ENCODE assay signal across 8 mouse cellular contexts in genomic region chr5:8995966-8996685, GRCm38 (mm10). TPM values are rescaled to one million over a fixed set of nuclear protein-coding genes. Genes with fewer than 3 reads are reported as not detected.
DNase-seq lines count a peak whose midpoint lies in the region; ATAC-seq and TF ChIP-seq lines count a peak whose summit lies in the region.

No protein-coding gene starts in this region.

- H3K9me3 ChIP-seq in hindbrain, embryonic 16.5 days (ENCODE audit: control insufficient read depth, low read length) = no peaks in the 10 kb centered on the region
- no peaks in the 10 kb centered on the region for H3K9me3 ChIP-seq in megakaryocyte, embryonic 14.5 days

- H3K27me3 ChIP-seq in C2C12 (ENCODE audit: control insufficient read depth, insufficient read depth, insufficient read length) = no peaks in the 10 kb centered on the region
- no peaks in the 10 kb centered on the region for H3K27me3 ChIP-seq in hindbrain, embryonic 16.5 days (replicated peaks; ENCODE audit: control insufficient read depth, insufficient read depth, low read length)
- no peaks in the 10 kb centered on the region for H3K27me3 ChIP-seq in megakaryocyte, embryonic 14.5 days (replicated peaks)

- H3K36me3 ChIP-seq in C2C12 (ENCODE audit: control insufficient read depth, insufficient read depth) = no peaks in the 10 kb centered on the region
- H3K36me3 ChIP-seq in hindbrain, embryonic 16.5 days (ENCODE audit: control insufficient read depth, insufficient read depth, low read length) = no peaks in the 10 kb centered on the region
- peaks cover 34% of the 10 kb centered on the region for H3K36me3 ChIP-seq in megakaryocyte, embryonic 14.5 days (replicated peaks; ENCODE audit: low read length)

- TF ChIP-seq CTCF in C2C12 (IDR thresholded peaks at IDR 0.05; ENCODE audit: control insufficient read depth, insufficient read depth, insufficient read length) = no peak
- TF ChIP-seq CTCF in embryonic fibroblast, embryonic 13.5 days (IDR thresholded peaks at IDR 0.05; ENCODE audit: borderline replicate concordance, insufficient read depth, low read length) = no peak

- peak; percentile 28 for DNase-seq in cerebellum, adult 9-10 months
- DNase-seq in cerebellum, postnatal 14 days = no peak
- DNase-seq in frontal cortex, postnatal 36 days (ENCODE audit: low spot score in 2 of 2) = no peak

- H3K27ac ChIP-seq in embryonic fibroblast, embryonic 13.5 days (ENCODE audit: insufficient read depth, low read length) = peak overlapping the region; percentile 27
- H3K27ac ChIP-seq in hindbrain, embryonic 16.5 days (ENCODE audit: low read depth, low read length) = 0 out of 2 replicates have a peak overlapping the region, but pooled peaks have one; percentile 1

- peak overlapping the region; percentile 89 for H3K9ac ChIP-seq in hindbrain, embryonic 16.5 days (ENCODE audit: low read depth, low read length)

- peak overlapping the region; percentile 89 for H3K4me2 ChIP-seq in hindbrain, embryonic 16.5 days (ENCODE audit: low read length)

- peak overlapping the region; percentile 4 for H3ac ChIP-seq in C2C12 (ENCODE audit: control insufficient read depth, insufficient read length, low read depth)

- H3K4me1 ChIP-seq in embryonic fibroblast, embryonic 13.5 days (ENCODE audit: control insufficient read depth, insufficient read depth, low read length) = no peaks in the 10 kb centered on the region
- H3K4me1 ChIP-seq in hindbrain, embryonic 16.5 days (ENCODE audit: control insufficient read depth, insufficient read depth, low read depth, low read length) = peaks cover 8% of the 10 kb centered on the region
- H3K4me1 ChIP-seq in megakaryocyte, embryonic 14.5 days = peaks cover 25% of the 10 kb centered on the region

- no peaks in the 10 kb centered on the region for H3K79me3 ChIP-seq in C2C12 (ENCODE audit: low read depth)

- no peaks in the 10 kb centered on the region for H3K79me2 ChIP-seq in C2C12 (ENCODE audit: control insufficient read depth, insufficient read depth)

- ATAC-seq in hindbrain, embryonic 16.5 days = no peak
- ATAC-seq in monocyte, adult 5-6 weeks (replicated peaks; ENCODE audit: insufficient number of reproducible peaks, low FRiP score, low TSS enrichment, poor library complexity, severe bottlenecking) = no peak

- peak overlapping the region; percentile 56 for H3K4me3 ChIP-seq in C2C12 (ENCODE audit: insufficient read depth, poor library complexity, severe bottlenecking)
- peak overlapping the region; percentile 87 for H3K4me3 ChIP-seq in embryonic fibroblast, embryonic 13.5 days (ENCODE audit: insufficient read depth, low read length)
- H3K4me3 ChIP-seq in hindbrain, embryonic 16.5 days (ENCODE audit: low read length) = peak overlapping the region; percentile 89
- H3K4me3 ChIP-seq in megakaryocyte, embryonic 14.5 days (replicated peaks) = peak overlapping the region; percentile 98

- no peak for TF ChIP-seq POLR2A in embryonic fibroblast, embryonic 13.5 days (IDR thresholded peaks at IDR 0.05; ENCODE audit: low read depth, low read length)

- WGBS in hindbrain, embryonic 16.5 days = 23% methylated on average over 13 of the region's 13 CpGs

TF ChIP-seq in C2C12, 6 proteins besides CTCF, POLR2A, EP300 and RAD21:
- TF ChIP-seq MYOD1 (IDR thresholded peaks at IDR 0.05; ENCODE audit: control insufficient read depth, insufficient read length, low read depth) (no peak), USF1 (IDR thresholded peaks at IDR 0.05; ENCODE audit: low read depth) (no peak)

RNA-seq across cellular contexts. Expression of gene Crot, which starts 1.0 kb away (rescaled TPM):
- 6.6 TPM for polyA plus RNA-seq in C2C12 (2012; fragmentation: generic; extraction: Trizol)
- polyA plus RNA-seq in embryonic fibroblast, embryonic 13.5 days (2011; ENCODE audit: insufficient read length, low read depth, missing spikeins) = 26.8 and 27.3 TPM in 2 replicates
- 23.6 and 24.8 TPM in 2 replicates for polyA plus RNA-seq in hindbrain, embryonic 16.5 days (2015; fragmentation: Nextera tagmentation; extraction: Ambion mirVana)
- 0.83 TPM in 1 of 2 replicates, not detected in the other for polyA plus RNA-seq in megakaryocyte, embryonic 14.5 days (2012; ENCODE audit: insufficient read depth, low replicate concordance)
- 63.7 to 79.6 TPM (median 66.8 TPM) in 3 replicates for total RNA-seq in monocyte, adult 5-6 weeks (2017)
